Mouse (Mus musculus) forebrain, embryonic 16.5 days (tissue): ENCODE measurements at regions not wholly inside any gene's neighbourhood (a gene's known extent, or its start where the extent isn't known, plus 50 kb on each side); places are given as distances from the start of the nearest gene placed in this dataset.

Experiments
- ATAC-seq: fragments of 200-750 bp; cut with Nextera tagmentation; 2 replicates; pipeline ENCODE4 v1.8.0; 2017; ENCODE audit warnings: mild to moderate bottlenecking, moderate library complexity
- H3K27ac ChIP-seq: fragments of 300-500 bp; sonication (generic); 2 replicates; pipeline ENCODE4 v1.5.1; 2014; ENCODE audit warnings: low read length, control low read depth
- H3K27me3 ChIP-seq: fragments of 300-500 bp; sonication (generic); replicated peaks from 2 replicates; pipeline ENCODE4 v1.6.1; 2014; ENCODE audit warnings: low read length; ENCODE audit not compliant: control insufficient read depth, insufficient read depth
- H3K36me3 ChIP-seq: fragments of 300-500 bp; sonication (generic); 2 replicates; pipeline ENCODE4 v1.6.1; 2014; ENCODE audit not compliant: control insufficient read depth, insufficient read depth
- H3K4me1 ChIP-seq: fragments of 300-500 bp; sonication (generic); replicated peaks from 2 replicates; pipeline ENCODE4 v1.6.1; 2014; ENCODE audit warnings: low read length; ENCODE audit not compliant: control insufficient read depth, insufficient read depth
- H3K4me2 ChIP-seq: fragments of 300-500 bp; sonication (generic); 2 replicates; pipeline ENCODE4 v1.6.1; 2014; ENCODE audit warnings: mild to moderate bottlenecking, low read length, control low read depth
- H3K4me3 ChIP-seq: fragments of 300-500 bp; sonication (generic); replicated peaks from 2 replicates; pipeline ENCODE4 v1.5.1; 2014; ENCODE audit warnings: mild to moderate bottlenecking, low read length, control low read depth
- H3K9ac ChIP-seq: fragments of 300-500 bp; sonication (generic); replicated peaks from 2 replicates; pipeline ENCODE4 v1.6.1; 2014; ENCODE audit warnings: low read depth, low read length, control low read depth
- H3K9me3 ChIP-seq: fragments of 300-500 bp; sonication (generic); 2 replicates; pipeline ENCODE4 v1.6.1; 2016; ENCODE audit warnings: low read length; ENCODE audit not compliant: control insufficient read depth
- WGBS: fragments of 180-500 bp; shearing (Covaris S2); extraction: QIAGEN DNeasy Blood & Tissue Kit; methylation state at CpG from one replicate; pipeline ENCODE4 v1.1.7; 2014; 5-methylcytosine and 5-hydroxymethylcytosine counted together

- no peak overlapping the region for H3K9ac ChIP-seq
- H3K4me2 ChIP-seq, result no peak overlapping the region
- H3K27me3 ChIP-seq, result no peaks in the 10 kb centered on the region
- H3K4me3 ChIP-seq, result no peak overlapping the region
- H3K9me3 ChIP-seq, result no peaks in the 10 kb centered on the region
- no peak for ATAC-seq
- H3K36me3 ChIP-seq, result no peaks in the 10 kb centered on the region
- H3K27ac ChIP-seq, result no peak overlapping the region
- H3K4me1 ChIP-seq, result no peaks in the 10 kb centered on the region
- WGBS, result 85% methylated on average over 9 of the region's 9 CpGs
Measured at GRCm38 (mm10) chr5:74121861-74122630, 53.8 kb upstream of the Usp46 start.

GRCm38 (mm10) chr5:74126015-74126896 lies 58.0 kb upstream of the Usp46 start:
- 0 out of 2 replicates have a peak overlapping the region, but pooled peaks have one; percentile 12 for H3K9ac ChIP-seq
- ATAC-seq, result peak; percentile 95
- 70% methylated on average over 32 of the region's 32 CpGs for WGBS
- H3K4me2 ChIP-seq, result peak overlapping the region; percentile 33
- H3K9me3 ChIP-seq, result no peaks in the 10 kb centered on the region
- no peaks in the 10 kb centered on the region for H3K36me3 ChIP-seq
- no peaks in the 10 kb centered on the region for H3K27me3 ChIP-seq
- no peak overlapping the region for H3K27ac ChIP-seq
- H3K4me3 ChIP-seq, result peak overlapping the region; percentile 35
- H3K4me1 ChIP-seq, result no peaks in the 10 kb centered on the region

- no peaks in the 10 kb centered on the region for H3K36me3 ChIP-seq
- H3K4me2 ChIP-seq, result no peak overlapping the region
- H3K27ac ChIP-seq, result no peak overlapping the region
- no peaks in the 10 kb centered on the region for H3K27me3 ChIP-seq
- H3K4me3 ChIP-seq, result no peak overlapping the region
- no peaks in the 10 kb centered on the region for H3K9me3 ChIP-seq
- H3K4me1 ChIP-seq, result no peaks in the 10 kb centered on the region
- ATAC-seq, result no peak
- WGBS, result 95% methylated on average over 6 of the region's 6 CpGs
- no peak overlapping the region for H3K9ac ChIP-seq
Measured at GRCm38 (mm10) chr5:74127518-74127917, 59.3 kb upstream of the Usp46 start.

GRCm38 (mm10) chr5:74129636-74130035 lies 61.4 kb upstream of the Usp46 start:
- H3K4me2 ChIP-seq, result no peak overlapping the region
- no peaks in the 10 kb centered on the region for H3K36me3 ChIP-seq
- no peak overlapping the region for H3K9ac ChIP-seq
- no peaks in the 10 kb centered on the region for H3K27me3 ChIP-seq
- no peaks in the 10 kb centered on the region for H3K4me1 ChIP-seq
- H3K9me3 ChIP-seq, result no peaks in the 10 kb centered on the region
- H3K4me3 ChIP-seq, result no peak overlapping the region
- 0 out of 2 replicates have a peak, but pooled peaks have one; percentile 9 for ATAC-seq
- no peak overlapping the region for H3K27ac ChIP-seq

GRCm38 (mm10) chr5:74132671-74133070 lies 62.4 kb upstream of the Rasl11b start:
- no peak overlapping the region for H3K27ac ChIP-seq
- no peak for ATAC-seq
- H3K27me3 ChIP-seq, result no peaks in the 10 kb centered on the region
- H3K4me3 ChIP-seq, result no peak overlapping the region
- no peak overlapping the region for H3K4me2 ChIP-seq
- no peaks in the 10 kb centered on the region for H3K36me3 ChIP-seq
- 62% methylated on average over 8 of the region's 8 CpGs for WGBS
- H3K9ac ChIP-seq, result no peak overlapping the region
- no peaks in the 10 kb centered on the region for H3K9me3 ChIP-seq
- H3K4me1 ChIP-seq, result no peaks in the 10 kb centered on the region

- ATAC-seq, result no peak
- no peaks in the 10 kb centered on the region for H3K36me3 ChIP-seq
- WGBS, result 80% methylated on average over 5 of the region's 5 CpGs
Measured at GRCm38 (mm10) chr5:74136377-74136776, 58.7 kb upstream of the Rasl11b start.

GRCm38 (mm10) chr5:74136868-74137439 lies 58.1 kb upstream of the Rasl11b start:
- Histone ChIP-seq H3K36me3 (no peaks in the 10 kb centered on the region), H3K9ac (no peak overlapping the region), H3K4me1 (no peaks in the 10 kb centered on the region), H3K9me3 (no peaks in the 10 kb centered on the region), H3K4me3 (no peak overlapping the region), H3K27me3 (no peaks in the 10 kb centered on the region), H3K27ac (no peak overlapping the region), H3K4me2 (no peak overlapping the region)
- 66% methylated on average over 5 of the region's 5 CpGs for WGBS
- no peak for ATAC-seq

More at GRCm38 (mm10) chr5:74136377-74136776, 58.7 kb upstream of the Rasl11b start:
- Histone ChIP-seq H3K9me3 (no peaks in the 10 kb centered on the region), H3K9ac (no peak overlapping the region), H3K4me3 (no peak overlapping the region), H3K4me2 (no peak overlapping the region), H3K27me3 (no peaks in the 10 kb centered on the region), H3K27ac (no peak overlapping the region), H3K4me1 (no peaks in the 10 kb centered on the region)

- no peaks in the 10 kb centered on the region for H3K9me3 ChIP-seq
- H3K4me3 ChIP-seq, result no peak overlapping the region
- no peaks in the 10 kb centered on the region for H3K27me3 ChIP-seq
- H3K4me1 ChIP-seq, result no peaks in the 10 kb centered on the region
- no peak overlapping the region for H3K9ac ChIP-seq
- ATAC-seq, result no peak
- no peaks in the 10 kb centered on the region for H3K36me3 ChIP-seq
- no peak overlapping the region for H3K27ac ChIP-seq
- H3K4me2 ChIP-seq, result no peak overlapping the region
- WGBS, result 96% methylated on average over 4 of the region's 4 CpGs
Measured at GRCm38 (mm10) chr5:74143994-74144393, 51.1 kb upstream of the Rasl11b start.

GRCm38 (mm10) chr5:74144765-74145164 lies 50.3 kb upstream of the Rasl11b start:
- ATAC-seq, result no peak

More at GRCm38 (mm10) chr5:74144765-74145164, 50.3 kb upstream of the Rasl11b start:
- no peak overlapping the region for H3K4me2 ChIP-seq
- H3K9ac ChIP-seq, result no peak overlapping the region
- 85% methylated on average over 5 of the region's 5 CpGs for WGBS
- no peaks in the 10 kb centered on the region for H3K27me3 ChIP-seq
- H3K4me3 ChIP-seq, result no peak overlapping the region
- H3K4me1 ChIP-seq, result no peaks in the 10 kb centered on the region
- H3K27ac ChIP-seq, result no peak overlapping the region
- no peaks in the 10 kb centered on the region for H3K9me3 ChIP-seq
- no peaks in the 10 kb centered on the region for H3K36me3 ChIP-seq
